7 mouse cellular contexts compared by ENCODE assay signal in the genomic region with DNA sequence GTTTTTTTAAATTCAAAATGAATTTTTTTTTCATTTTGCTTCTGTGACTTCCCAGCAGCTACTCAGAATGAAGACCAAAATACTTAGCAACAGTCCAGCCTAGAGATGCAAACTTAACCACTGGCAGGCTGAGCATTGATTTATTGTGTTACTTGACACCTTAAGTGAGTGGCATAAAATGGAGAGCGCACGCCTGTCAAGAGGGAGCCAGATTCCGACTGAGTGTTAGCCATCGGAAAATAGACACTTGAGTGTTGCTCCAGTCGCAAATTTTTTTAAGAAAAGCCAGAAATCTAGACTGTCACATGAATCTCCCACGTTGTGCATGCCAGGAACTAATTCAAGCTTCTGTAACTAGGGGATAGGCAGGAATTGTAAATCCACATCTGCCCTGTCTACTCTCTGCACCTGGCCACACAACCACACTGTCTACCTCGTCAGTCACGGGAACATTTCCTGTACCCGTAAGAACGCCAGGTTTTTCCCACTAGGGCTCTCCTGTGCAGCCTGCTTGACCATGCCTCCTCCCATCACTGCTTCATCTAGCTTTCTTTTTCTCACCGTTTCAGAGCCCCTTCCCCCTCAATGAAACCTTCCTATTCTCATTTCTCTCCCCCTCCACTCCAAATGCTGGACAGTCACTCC. TPM values are rescaled to one million over a fixed set of nuclear protein-coding genes. Genes with fewer than 3 reads are reported as not detected.
DNase-seq lines count a peak whose midpoint lies in the region; ATAC-seq and TF ChIP-seq lines count a peak whose summit lies in the region.

No protein-coding gene starts in this region.

- TF ChIP-seq RAD21 in CH12.LX (IDR thresholded peaks at IDR 0.05; ENCODE audit: low read depth, low read length): no peak

- no peak overlapping the region for H3K27ac ChIP-seq in CH12.LX (ENCODE audit: insufficient read depth, low read depth)
- no peak overlapping the region for H3K27ac ChIP-seq in bone marrow, adult 2 months (ENCODE audit: control insufficient read depth, insufficient read depth, low read depth, low read length, poor library complexity)
- H3K27ac ChIP-seq in heart, embryonic 16.5 days (ENCODE audit: low read length): 0 out of 2 replicates have a peak overlapping the region, but pooled peaks have one; percentile 2
- no peak overlapping the region for H3K27ac ChIP-seq in lung, embryonic 16.5 days (ENCODE audit: low read length)

- 30% methylated on average over 11 of the region's 11 CpGs for WGBS in bone marrow, adult 2 months
- 14% methylated on average over 11 of the region's 11 CpGs for WGBS in heart, embryonic 16.5 days
- WGBS in lung, embryonic 16.5 days: 8% methylated on average over 11 of the region's 11 CpGs

- H3K4me1 ChIP-seq in CH12.LX (ENCODE audit: control insufficient read depth in 1 of 2, insufficient read depth in 2 of 2): peaks cover 3 to 48% of the 10 kb centered on the region in 2 experiments; a peak in 2 of 4 replicates
- H3K4me1 ChIP-seq in bone marrow, adult 2 months (ENCODE audit: control insufficient read depth, insufficient read depth, low read length): peaks cover 4% of the 10 kb centered on the region; the same call in 1 of the 2 replicates
- peaks cover 40% of the 10 kb centered on the region for H3K4me1 ChIP-seq in heart, embryonic 16.5 days (ENCODE audit: control insufficient read depth, insufficient read depth, low read length)
- peaks cover 20% of the 10 kb centered on the region for H3K4me1 ChIP-seq in lung, embryonic 16.5 days (replicated peaks; ENCODE audit: control insufficient read depth, insufficient read depth, low read length)

- peak overlapping the region; percentile 100 for H3K4me2 ChIP-seq in CH12.LX (ENCODE audit: insufficient read depth, low read depth, poor library complexity, severe bottlenecking)
- peak overlapping the region; percentile 72 for H3K4me2 ChIP-seq in heart, embryonic 16.5 days (ENCODE audit: low read depth, low read length)
- H3K4me2 ChIP-seq in lung, embryonic 16.5 days (ENCODE audit: low read depth, low read length): peak overlapping the region; percentile 54

- DNase-seq in CH12.LX (ENCODE audit: extremely low read depth): no peak
- no peak for DNase-seq in urinary bladder, postnatal 10 days (ENCODE audit: low spot score)
- no peak for DNase-seq in layer of hippocampus, adult 11-12 months (ENCODE audit: low spot score)
- no peak for DNase-seq in adrenal gland, postnatal 14 days

- peaks cover 3% of the 10 kb centered on the region for H3K9me3 ChIP-seq in CH12.LX (replicated peaks; ENCODE audit: low read length)
- no peaks in the 10 kb centered on the region; the same call in 1 of the 2 replicates for H3K9me3 ChIP-seq in heart, embryonic 16.5 days (replicated peaks; ENCODE audit: control insufficient read depth, low read length)
- no peaks in the 10 kb centered on the region for H3K9me3 ChIP-seq in lung, embryonic 16.5 days (ENCODE audit: control insufficient read depth, low read length)

- peak overlapping the region; percentile 53 for H3K9ac ChIP-seq in CH12.LX (ENCODE audit: insufficient read depth, low read depth)
- H3K9ac ChIP-seq in heart, embryonic 16.5 days (ENCODE audit: low read length): peak overlapping the region; percentile 47; the same call in 1 of the 2 replicates
- 0 out of 2 replicates have a peak overlapping the region, but pooled peaks have one; percentile 13 for H3K9ac ChIP-seq in lung, embryonic 16.5 days (ENCODE audit: low read length)

- in situ Hi-C loops in CH12.LX (cut with MboI; ENCODE audit: low pct_ligation_motif_present, low pct_unique_long_range_greater_than_20kb, low sequenced_read_pairs): loop anchor here (25.0 kb wide), 1 partner anchor 269 kb away; no protein-coding TSS in a partner anchor

- TF ChIP-seq EP300 in CH12.LX (IDR thresholded peaks at IDR 0.05; ENCODE audit: low read length): no peak

- dilution Hi-C loops in CH12.LX (cut with MboI; ENCODE audit: extremely low pct_ligation_motif_present, extremely low pct_unique_long_range_greater_than_20kb, low sequenced_read_pairs): no loop called here

- H3K79me2 ChIP-seq in CH12.LX (replicated peaks; ENCODE audit: control insufficient read depth, extremely low read depth, insufficient read depth, poor library complexity, severe bottlenecking): peaks cover 71% of the 10 kb centered on the region

- H3K4me3 ChIP-seq in CH12.LX (replicated peaks in 1 of 3; ENCODE audit: low read depth in 2 of 3, low read length in 2 of 3, poor library complexity in 1 of 3): peak overlapping the region; percentile 46 to 89 (median 77)
- H3K4me3 ChIP-seq in bone marrow, adult 2 months (replicated peaks; ENCODE audit: control insufficient read depth, low read depth, low read length): peak overlapping the region; percentile 5
- H3K4me3 ChIP-seq in heart, embryonic 16.5 days (ENCODE audit: low read length): peak overlapping the region; percentile 32
- peak overlapping the region; percentile 27 for H3K4me3 ChIP-seq in lung, embryonic 16.5 days (ENCODE audit: low read length)

- H3K27me3 ChIP-seq in CH12.LX (replicated peaks): no peaks in the 10 kb centered on the region
- no peaks in the 10 kb centered on the region for H3K27me3 ChIP-seq in heart, embryonic 16.5 days (ENCODE audit: control insufficient read depth, insufficient read depth, low read length)
- no peaks in the 10 kb centered on the region for H3K27me3 ChIP-seq in lung, embryonic 16.5 days (ENCODE audit: control insufficient read depth, insufficient read depth, low read depth, low read length)

- H3K36me3 ChIP-seq in CH12.LX (replicated peaks in 1 of 2; ENCODE audit: control insufficient read depth in 1 of 2, insufficient read depth in 1 of 2, low read length in 1 of 2): peaks cover 0 to 19% of the 10 kb centered on the region in 2 experiments
- no peaks in the 10 kb centered on the region for H3K36me3 ChIP-seq in heart, embryonic 16.5 days (ENCODE audit: control insufficient read depth, insufficient read depth)
- H3K36me3 ChIP-seq in lung, embryonic 16.5 days (ENCODE audit: control insufficient read depth, insufficient read depth, low read length): no peaks in the 10 kb centered on the region

- ATAC-seq in heart, embryonic 16.5 days (replicated peaks; ENCODE audit: extremely low read depth, insufficient read depth, low FRiP score): no peak
- no peak for ATAC-seq in lung, embryonic 16.5 days (ENCODE audit: low read depth)

- TF ChIP-seq CTCF in CH12.LX (conservative IDR thresholded peaks at IDR 0.05 in 1 of 2, IDR thresholded peaks at IDR 0.05 in 1 of 2; ENCODE audit: low read depth in 2 of 2, low read length in 2 of 2): no peak
- TF ChIP-seq CTCF in bone marrow, adult 2 months (IDR thresholded peaks at IDR 0.05; ENCODE audit: control insufficient read depth, insufficient read depth, low read length): no peak

- TF ChIP-seq POLR2A in CH12.LX (IDR thresholded peaks at IDR 0.05; ENCODE audit: low read depth, low read length): no peak
- no peak for TF ChIP-seq POLR2A in bone marrow, adult 2 months (IDR thresholded peaks at IDR 0.05; ENCODE audit: borderline replicate concordance, control insufficient read depth, low read depth, low read length)

TF ChIP-seq in CH12.LX, 34 proteins besides CTCF, POLR2A, EP300 and RAD21:
- TF ChIP-seq GABPA (IDR thresholded peaks at IDR 0.05; ENCODE audit: insufficient replicate concordance, low read depth, low read length) (no peak), PAX5 (IDR thresholded peaks at IDR 0.05; ENCODE audit: low read length) (no peak), SIN3A (IDR thresholded peaks at IDR 0.05; ENCODE audit: low read length) (peak; percentile 57; the same call in 1 of the 2 replicates), ZC3H11A (IDR thresholded peaks at IDR 0.05; ENCODE audit: low read depth, low read length) (no peak), MXI1 (IDR thresholded peaks at IDR 0.05; ENCODE audit: low read depth, low read length) (peak; percentile 65), JUND (conservative IDR thresholded peaks at IDR 0.05; ENCODE audit: low read depth, low read length) (no peak)

RNA-seq across cellular contexts. Expression of a gene that starts 3.7 kb away (rescaled TPM):
- 47.7 and 53.5 TPM in 2 replicates for total RNA-seq in CH12.LX (2012; rRNA removed)
- 31.1 and 33.4 TPM in 2 replicates for total RNA-seq in CH12.LX (2014; rRNA removed)
- 73.6 and 83.7 TPM in 2 replicates for polyA plus RNA-seq in CH12.LX (2012; ENCODE audit: insufficient read length, low read depth)
- 17.7 and 19.5 TPM in 2 replicates for polyA plus RNA-seq in bone marrow, adult 2 months (2011; ENCODE audit: insufficient read depth, insufficient read length, low replicate concordance, missing spikeins)
- polyA plus RNA-seq in heart, embryonic 16.5 days (2015; fragmentation: Nextera tagmentation; extraction: Ambion mirVana): 37.9 and 43.1 TPM in 2 replicates
- polyA plus RNA-seq in lung, embryonic 16.5 days (2015; fragmentation: Nextera tagmentation; extraction: Ambion mirVana): 44.4 and 48.6 TPM in 2 replicates
- total RNA-seq in adrenal gland, postnatal 14 days (2021): 89.6 and 90.3 TPM in 2 replicates

Comparison
In these comparisons a context has a peak if more than half of its experiments do, and no peak if none do; other contexts are left out.
1. H3K4me3 ChIP-seq: peak in every context shown above with its lines; median percentile 77 in CH12.LX; 32 in heart, embryonic 16.5 days; 27 in lung, embryonic 16.5 days; 5 in bone marrow, adult 2 months.